Mouse (Mus musculus) kidney, embryonic 15.5 days (tissue): ENCODE measurements at regions not wholly inside any gene's neighbourhood (a gene's known extent, or its start where the extent isn't known, plus 50 kb on each side); places are given as distances from the start of the nearest gene placed in this dataset.

ENCODE experiments used
- ATAC-seq: fragments of 200-750 bp; cut with Nextera tagmentation; replicated peaks from 2 replicates; pipeline ENCODE4 v1.8.0; 2017; ENCODE audit warnings: moderate TSS enrichment; ENCODE audit not compliant: low FRiP score
- H3K27ac ChIP-seq: fragments of 300-500 bp; sonication (generic); 2 replicates; pipeline ENCODE4 v1.5.1; 2015; ENCODE audit warnings: mild to moderate bottlenecking, inconsistent platforms
- H3K27me3 ChIP-seq: fragments of 300-500 bp; sonication (generic); 2 replicates; pipeline ENCODE4 v1.6.1; 2015; ENCODE audit warnings: inconsistent platforms
- H3K36me3 ChIP-seq: fragments of 300-500 bp; sonication (generic); 2 replicates; pipeline ENCODE4 v1.6.1; 2015; ENCODE audit warnings: inconsistent platforms
- H3K4me1 ChIP-seq: fragments of 300-500 bp; sonication (generic); 2 replicates; pipeline ENCODE4 v1.6.1; 2015; ENCODE audit warnings: inconsistent platforms
- H3K4me2 ChIP-seq: fragments of 300-500 bp; sonication (generic); 2 replicates; pipeline ENCODE4 v1.6.1; 2015; ENCODE audit warnings: moderate library complexity, mild to moderate bottlenecking, inconsistent platforms
- H3K4me3 ChIP-seq: fragments of 300-500 bp; sonication (generic); replicated peaks from 2 replicates; pipeline ENCODE4 v1.5.1; 2015; ENCODE audit warnings: mild to moderate bottlenecking, inconsistent platforms
- H3K9ac ChIP-seq: fragments of 300-500 bp; sonication (generic); 2 replicates; pipeline ENCODE4 v1.6.1; 2015; ENCODE audit warnings: mild to moderate bottlenecking, inconsistent platforms
- H3K9me3 ChIP-seq: fragments of 300-500 bp; sonication (generic); replicated peaks from 2 replicates; pipeline ENCODE4 v1.6.1; 2016; ENCODE audit warnings: inconsistent platforms
- WGBS: fragments of 180-500 bp; shearing (Covaris S2); methylation state at CpG from one replicate; pipeline ENCODE4 v1.1.7; 2015; ENCODE audit warnings: mixed read lengths; 5-methylcytosine and 5-hydroxymethylcytosine counted together

DNA sequence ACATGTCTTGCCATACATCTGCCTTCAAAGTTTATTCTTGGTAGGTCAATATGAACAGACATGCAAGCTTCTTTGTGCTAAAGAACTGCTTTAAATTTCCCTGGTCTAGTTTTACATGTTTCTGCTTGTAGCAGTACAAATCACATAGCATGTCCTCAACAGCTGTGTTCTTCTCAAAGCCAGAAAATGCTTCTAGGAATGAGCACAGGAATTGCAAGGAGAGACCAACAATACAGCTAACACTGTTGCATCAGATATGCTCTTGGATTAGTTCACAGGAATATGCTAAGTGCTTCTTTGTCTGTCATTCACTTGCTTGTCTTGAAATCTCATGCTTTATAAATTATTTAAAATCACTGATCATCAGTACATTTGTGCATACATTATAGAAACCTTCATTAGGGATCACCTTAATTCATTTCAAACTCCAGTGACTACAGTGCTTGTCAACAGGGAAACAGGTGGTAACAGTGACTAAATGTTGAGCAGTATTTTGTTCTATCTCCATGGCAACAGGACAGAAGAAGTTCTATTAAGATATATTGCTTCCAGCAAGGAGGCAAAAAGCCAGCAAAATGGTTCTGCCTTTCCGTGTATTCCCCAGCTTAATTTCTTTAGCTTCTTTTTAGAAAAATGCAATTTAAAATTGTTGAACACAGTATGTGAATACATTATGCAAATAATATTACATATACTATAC lies 77.1 kb upstream of the Ndn start:
- H3K9me3 ChIP-seq = no peaks in the 10 kb centered on the region
- H3K27me3 ChIP-seq = no peaks in the 10 kb centered on the region
- H3K27ac ChIP-seq = no peak overlapping the region
- no peak for ATAC-seq
- H3K4me1 ChIP-seq = no peaks in the 10 kb centered on the region
- H3K4me3 ChIP-seq = no peak overlapping the region
- WGBS = 55% methylated on average over 1 of the region's 1 CpGs
- no peak overlapping the region for H3K9ac ChIP-seq
- H3K4me2 ChIP-seq = no peak overlapping the region
- no peaks in the 10 kb centered on the region for H3K36me3 ChIP-seq

DNA sequence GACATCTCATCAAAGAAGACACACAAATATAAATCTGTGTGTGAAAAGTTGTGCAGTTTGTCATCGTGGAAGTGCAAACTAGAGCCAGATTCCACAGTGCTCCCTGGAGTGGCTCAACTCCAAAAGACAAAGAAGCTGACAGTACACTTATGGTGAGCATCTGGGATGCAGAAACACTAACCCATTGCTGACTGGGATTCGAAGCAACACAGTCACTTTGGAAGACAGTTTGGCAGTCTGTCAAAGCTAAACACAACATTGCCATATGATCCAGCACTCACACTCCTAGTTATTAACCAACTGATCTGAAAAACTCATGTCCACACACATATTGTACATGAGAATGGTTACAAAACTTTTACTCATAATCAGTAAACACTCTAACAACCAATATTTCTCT lies 70.2 kb upstream of the Ndn start:
- Histone ChIP-seq H3K4me1 (no peaks in the 10 kb centered on the region), H3K4me3 (no peak overlapping the region), H3K36me3 (no peaks in the 10 kb centered on the region), H3K27ac (no peak overlapping the region), H3K27me3 (no peaks in the 10 kb centered on the region), H3K9me3 (no peaks in the 10 kb centered on the region), H3K9ac (no peak overlapping the region), H3K4me2 (no peak overlapping the region)
- ATAC-seq = no peak
- 68% methylated on average over 2 of the region's 2 CpGs for WGBS

DNA sequence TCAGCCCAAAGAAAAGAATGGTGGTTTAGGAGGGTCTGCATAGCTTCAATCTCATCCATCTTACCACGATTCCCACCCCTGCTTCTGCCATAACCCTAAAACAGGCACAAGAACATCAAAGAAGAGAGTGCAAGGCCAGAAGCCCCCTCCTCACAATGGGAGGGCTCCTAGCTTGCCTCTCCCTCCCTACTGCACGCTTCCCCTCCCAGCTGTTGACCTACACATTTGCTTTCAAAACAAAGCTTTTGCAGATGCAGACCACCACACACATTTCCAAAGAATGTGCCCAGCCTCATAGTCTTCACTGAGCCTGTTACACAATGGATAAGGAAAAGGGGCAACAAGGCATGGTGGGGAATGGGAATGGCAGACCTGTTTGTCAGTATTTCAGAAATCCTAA lies 67.9 kb upstream of the Ndn start:
- no peaks in the 10 kb centered on the region for H3K36me3 ChIP-seq
- 48% methylated on average over 2 of the region's 2 CpGs for WGBS
- no peak for ATAC-seq

DNA sequence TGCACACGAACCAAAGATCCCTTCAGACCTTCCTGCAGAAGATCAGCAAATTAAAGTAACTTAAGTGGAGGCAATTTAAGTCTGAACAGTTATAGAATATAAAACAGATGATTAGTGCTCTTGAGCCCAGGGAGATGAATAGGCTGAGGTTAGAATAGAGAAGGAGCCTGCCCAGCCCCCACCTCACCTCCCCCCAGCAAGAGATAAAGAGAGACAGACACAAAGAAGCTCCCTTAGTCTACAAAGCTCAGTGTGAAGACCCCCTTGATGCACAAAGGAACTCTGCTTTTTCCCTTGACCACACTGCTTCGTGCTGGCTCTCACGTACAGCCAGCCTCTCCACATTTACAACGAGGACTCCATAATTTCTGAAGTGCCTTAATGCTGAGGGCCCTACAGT lies 67.3 kb upstream of the Ndn start:
- 80% methylated on average over 4 of the region's 4 CpGs for WGBS

More for the DNA sequence above, 67.9 kb upstream of the Ndn start:
- Histone ChIP-seq H3K9me3 (no peaks in the 10 kb centered on the region), H3K27ac (no peak overlapping the region), H3K27me3 (no peaks in the 10 kb centered on the region), H3K4me3 (no peak overlapping the region), H3K9ac (no peak overlapping the region), H3K4me1 (no peaks in the 10 kb centered on the region), H3K4me2 (no peak overlapping the region)

More for the DNA sequence above, 67.3 kb upstream of the Ndn start:
- Histone ChIP-seq H3K4me3 (no peak overlapping the region), H3K9me3 (no peaks in the 10 kb centered on the region), H3K36me3 (no peaks in the 10 kb centered on the region), H3K27me3 (no peaks in the 10 kb centered on the region), H3K27ac (no peak overlapping the region), H3K9ac (no peak overlapping the region), H3K4me1 (no peaks in the 10 kb centered on the region), H3K4me2 (no peak overlapping the region)
- no peak for ATAC-seq
